Mouse (Mus musculus): ENCODE measurements at regions not wholly inside any gene's neighbourhood (a gene's known extent, or its start where the extent isn't known, plus 50 kb on each side); places are given as distances from the start of the nearest gene placed in this dataset.

GRCm38 (mm10) chr2:7974471-7974870 is 465.1 kb upstream of the Celf2 start:
- DNase-seq (ENCODE audit: low spot score), result no peak
- TF ChIP-seq CTCF (IDR thresholded peaks at IDR 0.05), result no peak
- no peaks in the 10 kb centered on the region for H3K27me3 ChIP-seq (ENCODE audit: insufficient read depth, low read length)
- H3K4me2 ChIP-seq (ENCODE audit: low read depth, low read length, poor library complexity, severe bottlenecking), result no peak overlapping the region
- no peaks in the 10 kb centered on the region for H3K9me3 ChIP-seq (ENCODE audit: low read length)
- no peak for ATAC-seq (ENCODE audit: low FRiP score)
- H3K4me3 ChIP-seq (ENCODE audit: low read depth, low read length), result no peak overlapping the region
- H3K27ac ChIP-seq (ENCODE audit: low read depth, low read length), result no peak overlapping the region
- H3K4me1 ChIP-seq (ENCODE audit: insufficient read depth, low read length), result no peaks in the 10 kb centered on the region
- H3K9ac ChIP-seq (replicated peaks; ENCODE audit: low read length, poor library complexity, severe bottlenecking), result no peak overlapping the region
- no peaks in the 10 kb centered on the region for H3K36me3 ChIP-seq (ENCODE audit: insufficient read depth, low read length)

- Histone ChIP-seq H3K4me1 (ENCODE audit: insufficient read depth, low read length) (no peaks in the 10 kb centered on the region), H3K4me3 (ENCODE audit: low read depth, low read length) (no peak overlapping the region), H3K9me3 (ENCODE audit: low read length) (no peaks in the 10 kb centered on the region), H3K27ac (ENCODE audit: low read depth, low read length) (no peak overlapping the region), H3K27me3 (ENCODE audit: insufficient read depth, low read length) (no peaks in the 10 kb centered on the region), H3K9ac (replicated peaks; ENCODE audit: low read length, poor library complexity, severe bottlenecking) (no peak overlapping the region), H3K36me3 (ENCODE audit: insufficient read depth, low read length) (no peaks in the 10 kb centered on the region), H3K4me2 (ENCODE audit: low read depth, low read length, poor library complexity, severe bottlenecking) (no peak overlapping the region)
- DNase-seq (ENCODE audit: low spot score) (no peak), ATAC-seq (ENCODE audit: low FRiP score) (no peak)
- TF ChIP-seq CTCF (IDR thresholded peaks at IDR 0.05), result no peak
Observed at GRCm38 (mm10) chr2:7963456-7963855, 454.1 kb upstream of the Celf2 start.

DNA sequence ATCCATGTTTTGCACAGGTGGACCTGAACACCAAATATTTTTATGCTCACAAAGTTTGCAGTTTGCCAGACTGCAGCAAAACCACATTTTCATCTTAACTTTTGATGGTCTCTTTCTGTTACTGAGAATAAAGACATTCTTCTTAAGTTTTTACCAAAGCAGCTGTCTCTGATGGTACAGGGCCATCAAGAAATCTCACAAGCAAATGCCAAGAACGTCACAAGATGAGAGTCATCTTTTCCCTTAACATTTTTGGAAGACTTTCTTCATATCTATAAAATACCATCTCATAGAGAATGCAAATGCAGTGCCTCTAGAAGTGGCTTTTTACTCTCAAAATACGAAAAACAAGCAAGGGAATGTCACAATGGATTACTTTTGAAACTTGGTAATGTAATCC is 444.8 kb upstream of the Celf2 start:
- WGBS, result 66% methylated on average over 2 of the region's 2 CpGs
- DNase-seq (ENCODE audit: low spot score), result no peak
- H3K4me2 ChIP-seq (ENCODE audit: low read depth, low read length, poor library complexity, severe bottlenecking), result no peak overlapping the region

GRCm38 (mm10) chr2:7952846-7953245 is 443.5 kb upstream of the Celf2 start:
- H3K4me3 ChIP-seq (ENCODE audit: low read depth, low read length), result no peak overlapping the region
- ATAC-seq (ENCODE audit: low FRiP score), result no peak
- no peaks in the 10 kb centered on the region for H3K36me3 ChIP-seq (ENCODE audit: insufficient read depth, low read length)
- H3K4me1 ChIP-seq (ENCODE audit: insufficient read depth, low read length), result no peaks in the 10 kb centered on the region
- no peaks in the 10 kb centered on the region for H3K9me3 ChIP-seq (ENCODE audit: low read length)
- no peak overlapping the region for H3K9ac ChIP-seq (replicated peaks; ENCODE audit: low read length, poor library complexity, severe bottlenecking)
- no peak for DNase-seq (ENCODE audit: low spot score)
- 96% methylated on average over 2 of the region's 2 CpGs for WGBS
- H3K4me2 ChIP-seq (ENCODE audit: low read depth, low read length, poor library complexity, severe bottlenecking), result no peak overlapping the region
- no peaks in the 10 kb centered on the region for H3K27me3 ChIP-seq (ENCODE audit: insufficient read depth, low read length)
- TF ChIP-seq CTCF (IDR thresholded peaks at IDR 0.05), result no peak
- no peak overlapping the region for H3K27ac ChIP-seq (ENCODE audit: low read depth, low read length)

More for the DNA sequence above, 444.8 kb upstream of the Celf2 start:
- no peak for ATAC-seq (ENCODE audit: low FRiP score)
- Histone ChIP-seq H3K9ac (replicated peaks; ENCODE audit: low read length, poor library complexity, severe bottlenecking) (no peak overlapping the region), H3K27me3 (ENCODE audit: insufficient read depth, low read length) (no peaks in the 10 kb centered on the region), H3K27ac (ENCODE audit: low read depth, low read length) (no peak overlapping the region), H3K4me3 (ENCODE audit: low read depth, low read length) (no peak overlapping the region), H3K36me3 (ENCODE audit: insufficient read depth, low read length) (no peaks in the 10 kb centered on the region), H3K4me1 (ENCODE audit: insufficient read depth, low read length) (no peaks in the 10 kb centered on the region), H3K9me3 (ENCODE audit: low read length) (no peaks in the 10 kb centered on the region)
- no peak for TF ChIP-seq CTCF (IDR thresholded peaks at IDR 0.05)

DNA sequence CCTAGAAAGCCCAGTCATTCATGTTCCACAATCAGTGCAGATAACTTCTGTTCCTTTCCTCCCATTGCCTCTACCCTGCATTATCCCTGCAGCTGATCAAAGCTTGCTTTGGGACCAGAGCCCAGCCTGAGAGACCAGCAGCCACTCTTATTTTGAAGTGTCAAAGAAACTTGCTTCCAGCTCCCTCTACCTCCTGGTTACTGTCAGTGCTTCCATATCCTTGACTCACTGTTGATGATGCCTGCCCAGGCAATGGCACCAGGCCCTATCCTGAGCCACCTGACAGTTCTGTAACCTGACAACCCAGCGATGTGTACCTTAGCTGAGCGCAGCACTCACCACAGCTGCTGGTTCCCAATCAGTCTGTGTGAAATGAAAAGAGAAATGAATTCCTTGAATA is 435.6 kb upstream of the Celf2 start:
- no peaks in the 10 kb centered on the region for H3K9me3 ChIP-seq (ENCODE audit: low read length)
- H3K4me2 ChIP-seq (ENCODE audit: low read depth, low read length, poor library complexity, severe bottlenecking), result no peak overlapping the region
- no peaks in the 10 kb centered on the region for H3K27me3 ChIP-seq (ENCODE audit: insufficient read depth, low read length)
- ATAC-seq (ENCODE audit: low FRiP score) (no peak), DNase-seq (ENCODE audit: low spot score) (peak; percentile 34)
- no peak overlapping the region for H3K4me3 ChIP-seq (ENCODE audit: low read depth, low read length)
- 63% methylated on average over 2 of the region's 2 CpGs for WGBS
- no peak overlapping the region for H3K9ac ChIP-seq (replicated peaks; ENCODE audit: low read length, poor library complexity, severe bottlenecking)
- H3K4me1 ChIP-seq (ENCODE audit: insufficient read depth, low read length), result no peaks in the 10 kb centered on the region
- no peak overlapping the region for H3K27ac ChIP-seq (ENCODE audit: low read depth, low read length)
- TF ChIP-seq CTCF (IDR thresholded peaks at IDR 0.05), result peak; percentile 11; the same call in 1 of the 2 replicates
- H3K36me3 ChIP-seq (ENCODE audit: insufficient read depth, low read length), result no peaks in the 10 kb centered on the region

DNA sequence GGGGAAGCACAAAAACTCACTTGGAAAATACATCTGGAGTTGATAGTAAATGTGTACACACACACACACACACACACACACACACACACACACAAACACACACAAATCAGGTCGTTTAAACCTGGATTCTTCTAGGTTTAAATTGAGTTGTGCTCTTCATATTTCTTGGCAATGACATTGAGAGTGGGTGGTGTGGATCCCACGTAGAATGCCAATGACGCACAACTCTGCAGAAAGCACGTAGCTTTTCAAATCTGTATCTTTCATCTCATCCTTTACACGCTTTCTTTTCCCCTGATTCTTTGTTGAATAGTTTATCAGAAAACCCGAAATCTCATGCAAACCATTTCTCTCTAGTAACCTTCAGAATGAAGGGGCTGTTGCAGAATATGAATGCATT is 424.3 kb upstream of the Celf2 start:
- Histone ChIP-seq H3K9me3 (ENCODE audit: low read length) (no peaks in the 10 kb centered on the region), H3K36me3 (ENCODE audit: insufficient read depth, low read length) (no peaks in the 10 kb centered on the region), H3K27me3 (ENCODE audit: insufficient read depth, low read length) (no peaks in the 10 kb centered on the region), H3K27ac (ENCODE audit: low read depth, low read length) (no peak overlapping the region), H3K4me3 (ENCODE audit: low read depth, low read length) (no peak overlapping the region), H3K9ac (replicated peaks; ENCODE audit: low read length, poor library complexity, severe bottlenecking) (no peak overlapping the region), H3K4me2 (ENCODE audit: low read depth, low read length, poor library complexity, severe bottlenecking) (no peak overlapping the region), H3K4me1 (ENCODE audit: insufficient read depth, low read length) (no peaks in the 10 kb centered on the region)
- 64% methylated on average over 6 of the region's 6 CpGs for WGBS
- DNase-seq (ENCODE audit: low spot score) (no peak), ATAC-seq (ENCODE audit: low FRiP score) (no peak)
- no peak for TF ChIP-seq CTCF (IDR thresholded peaks at IDR 0.05)

DNA sequence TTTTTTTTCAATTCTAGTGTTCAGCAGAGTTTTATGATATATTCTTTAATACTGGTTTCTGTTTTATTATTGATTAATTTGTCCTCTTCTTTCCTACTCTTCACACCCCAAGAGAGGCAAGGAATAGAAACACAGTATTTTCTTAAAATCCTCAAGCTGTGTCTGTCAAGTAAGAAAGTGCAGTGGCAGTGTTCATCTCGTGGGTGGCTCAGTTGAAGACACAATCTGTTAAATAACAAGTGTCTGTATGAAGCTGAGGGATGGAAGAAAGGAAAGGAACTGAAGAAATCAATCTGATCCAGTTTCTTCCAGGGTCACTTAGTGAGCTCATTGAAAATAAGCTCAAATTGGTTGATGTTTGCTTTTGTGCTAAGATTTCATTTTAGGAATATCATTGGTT is 396.9 kb upstream of the Celf2 start:
- H3K9me3 ChIP-seq (ENCODE audit: low read length), result no peaks in the 10 kb centered on the region
- no peaks in the 10 kb centered on the region for H3K27me3 ChIP-seq (ENCODE audit: insufficient read depth, low read length)
- no peak for TF ChIP-seq CTCF (IDR thresholded peaks at IDR 0.05)
- DNase-seq (ENCODE audit: low spot score), result no peak
- no peak overlapping the region for H3K9ac ChIP-seq (replicated peaks; ENCODE audit: low read length, poor library complexity, severe bottlenecking)
- H3K36me3 ChIP-seq (ENCODE audit: insufficient read depth, low read length), result no peaks in the 10 kb centered on the region
- H3K4me2 ChIP-seq (ENCODE audit: low read depth, low read length, poor library complexity, severe bottlenecking), result no peak overlapping the region
- no peaks in the 10 kb centered on the region for H3K4me1 ChIP-seq (ENCODE audit: insufficient read depth, low read length)
- H3K4me3 ChIP-seq (ENCODE audit: low read depth, low read length), result no peak overlapping the region
- WGBS, result 44% methylated on average over 1 of the region's 1 CpGs
- ATAC-seq (ENCODE audit: low FRiP score), result no peak
- no peak overlapping the region for H3K27ac ChIP-seq (ENCODE audit: low read depth, low read length)

Measured in midbrain, postnatal 0 days (tissue).